Mouse (Mus musculus): ENCODE measurements at regions not wholly inside any gene's neighbourhood (a gene's known extent, or its start where the extent isn't known, plus 50 kb on each side); places are given as distances from the start of the nearest gene placed in this dataset.

GRCm38 (mm10) chr1:129219098-129219497 is 54.0 kb upstream of the Thsd7b start:
- no peak for DNase-seq (ENCODE audit: low spot score)

- DNase-seq (ENCODE audit: low spot score), result no peak
Observed at GRCm38 (mm10) chr1:129208806-129209205, 64.3 kb upstream of the Thsd7b start.

- no peak for DNase-seq (ENCODE audit: low spot score)
Observed at GRCm38 (mm10) chr1:129208406-129208805, 64.7 kb upstream of the Thsd7b start.

- no peak for DNase-seq (ENCODE audit: low spot score)
Observed at GRCm38 (mm10) chr1:129207674-129208073, 65.4 kb upstream of the Thsd7b start.

GRCm38 (mm10) chr1:129180174-129180759 is 92.8 kb upstream of the Thsd7b start:
- no peak for DNase-seq (ENCODE audit: low spot score)

GRCm38 (mm10) chr1:129169936-129170335 is 103.2 kb upstream of the Thsd7b start:
- DNase-seq (ENCODE audit: low spot score), result no peak

GRCm38 (mm10) chr1:129150643-129151042 is 122.5 kb upstream of the Thsd7b start:
- DNase-seq (ENCODE audit: low spot score), result no peak

- DNase-seq (ENCODE audit: low spot score), result no peak
Observed at GRCm38 (mm10) chr1:129148733-129149388, 124.2 kb upstream of the Thsd7b start.

- DNase-seq (ENCODE audit: low spot score), result no peak
Observed at GRCm38 (mm10) chr1:129146395-129147094, 126.6 kb upstream of the Thsd7b start.

GRCm38 (mm10) chr1:129138783-129139182 is 134.3 kb upstream of the Thsd7b start:
- DNase-seq (ENCODE audit: low spot score), result no peak

GRCm38 (mm10) chr1:129106961-129107557 is 166.0 kb upstream of the Thsd7b start:
- no peak for DNase-seq (ENCODE audit: low spot score)

- DNase-seq (ENCODE audit: low spot score), result no peak
Observed at GRCm38 (mm10) chr1:129100997-129101396, 172.1 kb upstream of the Thsd7b start.

- DNase-seq (ENCODE audit: low spot score), result no peak
Observed at GRCm38 (mm10) chr1:129078274-129078673, 194.8 kb upstream of the Thsd7b start.

- no peak for DNase-seq (ENCODE audit: low spot score)
Observed at GRCm38 (mm10) chr1:129057182-129057581, 215.9 kb upstream of the Thsd7b start.

- DNase-seq (ENCODE audit: low spot score), result no peak
Observed at GRCm38 (mm10) chr1:129055252-129055651, 217.8 kb upstream of the Thsd7b start.

- DNase-seq (ENCODE audit: low spot score), result no peak
Observed at GRCm38 (mm10) chr1:129033707-129034106, 239.4 kb upstream of the Thsd7b start.

- no peak for DNase-seq (ENCODE audit: low spot score)
Observed at GRCm38 (mm10) chr1:129005899-129006298, 267.2 kb upstream of the Thsd7b start.

- DNase-seq (ENCODE audit: low spot score), result no peak
Observed at GRCm38 (mm10) chr1:129002286-129002685, 270.8 kb upstream of the Thsd7b start.

GRCm38 (mm10) chr1:129001766-129002165 is 271.3 kb upstream of the Thsd7b start:
- no peak for DNase-seq (ENCODE audit: low spot score)

- no peak for DNase-seq (ENCODE audit: low spot score)
Observed at GRCm38 (mm10) chr1:128999741-129000517, 273.2 kb upstream of the Thsd7b start.

- no peak for DNase-seq (ENCODE audit: low spot score)
Observed at GRCm38 (mm10) chr1:128994655-128995054, 278.4 kb upstream of the Thsd7b start.

- no peak for DNase-seq (ENCODE audit: low spot score)
Observed at GRCm38 (mm10) chr1:128983411-128983810, 289.7 kb upstream of the Thsd7b start.

Measured in urinary bladder, adult 2 months (tissue).